ENCODE assay signal across 29 mouse cellular contexts in genomic region chr5:102033281-102033680, GRCm38 (mm10). TPM values are rescaled to one million over a fixed set of nuclear protein-coding genes. Genes with fewer than 3 reads are reported as not detected.
DNase-seq lines count a peak whose midpoint lies in the region; ATAC-seq and TF ChIP-seq lines count a peak whose summit lies in the region.
"Had no signal": no experiment of that assay in that cellular context is flagged by ENCODE, and none has a peak within 500 bp of the region (broad histone marks: within the 10 kb centered on the region; RNA-seq: fewer than 3 reads in every experiment).

No protein-coding gene starts in this region.

- no peak overlapping the region for H3K4me3 ChIP-seq in lung, postnatal 0 days (ENCODE audit: low read depth, low read length)
- H3K4me3 ChIP-seq: embryonic facial prominence, embryonic 13.5 days; forebrain, embryonic 10.5 days; hindbrain, embryonic 12.5 days; liver, embryonic 15.5 days; midbrain, embryonic 15.5 days; myocyte; neural tube, embryonic 12.5 days had no signal

- no peak overlapping the region for H3K9ac ChIP-seq in lung, postnatal 0 days (replicated peaks; ENCODE audit: low read depth)
- H3K9ac ChIP-seq: embryonic facial prominence, embryonic 13.5 days; hindbrain, embryonic 12.5 days; liver, embryonic 15.5 days; midbrain, embryonic 15.5 days; neural tube, embryonic 12.5 days had no signal

- DNase-seq in layer of hippocampus, adult 11-12 months (ENCODE audit: low spot score) = peak; percentile 32
- DNase-seq in layer of hippocampus, adult 18-20 months (ENCODE audit: low spot score in 2 of 2) = no peak
- DNase-seq in lung, postnatal 0 days (ENCODE audit: low spot score) = peak; percentile 40
- no peak for DNase-seq in lung, postnatal 10 days
- DNase-seq in cerebellum, adult 18-20 months = no peak
- no peak for DNase-seq in B cell, adult 2 months
- DNase-seq: adrenal gland, adult 2 months; cerebellum, adult 9-10 months; cerebellum, postnatal 36 days; embryo, embryonic 11 days; heart, postnatal 14 days; kidney, adult 11 months; kidney, postnatal 14 days; liver; right cerebral cortex, postnatal 4 days; thymus, adult 18-20 months; thymus, postnatal 36 days had no signal

- H3K4me1 ChIP-seq in lung, postnatal 0 days (ENCODE audit: insufficient read depth, low read depth, low read length) = no peaks in the 10 kb centered on the region
- H3K4me1 ChIP-seq: embryonic facial prominence, embryonic 13.5 days; forebrain, embryonic 10.5 days; hindbrain, embryonic 12.5 days; midbrain, embryonic 15.5 days; neural tube, embryonic 12.5 days had no signal

- no peak for TF ChIP-seq EP300 in lung, postnatal 0 days (IDR thresholded peaks at IDR 0.05)

- no peak for ATAC-seq in lung, postnatal 0 days
- peak; percentile 80 to 82 for ATAC-seq in hematopoietic stem cell, adult 5-6 weeks (replicated peaks in 1 of 2; ENCODE audit: insufficient read depth in 1 of 2, low FRiP score in 2 of 2, low TSS enrichment in 1 of 2, low read depth in 1 of 2, poor library complexity in 2 of 2, severe bottlenecking in 2 of 2)
- peak; percentile 69 for ATAC-seq in monocyte, adult 5-6 weeks (replicated peaks; ENCODE audit: insufficient number of reproducible peaks, low FRiP score, low TSS enrichment, poor library complexity, severe bottlenecking)
- ATAC-seq: activated CD4-positive, CD25-positive, alpha-beta regulatory T cell, adult 4 months; forebrain, embryonic 16.5 days; hindbrain, postnatal 0 days had no signal

- no peak overlapping the region for H3K27ac ChIP-seq in lung, postnatal 0 days (ENCODE audit: low read length)
- H3K27ac ChIP-seq: embryonic facial prominence, embryonic 13.5 days; forebrain, embryonic 10.5 days; hindbrain, embryonic 12.5 days; hindbrain, postnatal 0 days; liver, embryonic 15.5 days; midbrain, embryonic 15.5 days; neural tube, embryonic 12.5 days had no signal

- H3K4me2 ChIP-seq in lung, postnatal 0 days (replicated peaks; ENCODE audit: low read depth, low read length) = no peak overlapping the region
- H3K4me2 ChIP-seq: embryonic facial prominence, embryonic 13.5 days; hindbrain, embryonic 12.5 days; liver, embryonic 15.5 days; midbrain, embryonic 15.5 days; neural tube, embryonic 12.5 days had no signal

- no peaks in the 10 kb centered on the region for H3K9me3 ChIP-seq in lung, postnatal 0 days (ENCODE audit: low read length)
- H3K9me3 ChIP-seq: embryonic facial prominence, embryonic 13.5 days; hindbrain, embryonic 12.5 days; liver, embryonic 15.5 days; midbrain, embryonic 15.5 days had no signal

- 89% methylated on average over 8 of the region's 8 CpGs for WGBS in lung, postnatal 0 days

- H3K27me3 ChIP-seq in lung, postnatal 0 days (replicated peaks; ENCODE audit: insufficient read depth, low read length) = no peaks in the 10 kb centered on the region
- H3K27me3 ChIP-seq: embryonic facial prominence, embryonic 13.5 days; hindbrain, embryonic 12.5 days; liver, embryonic 15.5 days; midbrain, embryonic 15.5 days; neural tube, embryonic 12.5 days had no signal

- peaks cover 13% of the 10 kb centered on the region for H3K36me3 ChIP-seq in lung, postnatal 0 days (ENCODE audit: insufficient read depth, low read length)

- no peak for TF ChIP-seq CTCF in lung, postnatal 0 days (IDR thresholded peaks at IDR 0.05)

RNA-seq across cellular contexts. Expression of gene Wdfy3, which starts 36.4 kb away (rescaled TPM):
- total RNA-seq in layer of hippocampus, adult 18-20 months (2021) = 100 to 1,000 TPM; 118 to 120 TPM
- 9.9 and 11.9 TPM in 2 replicates for polyA plus RNA-seq in lung, postnatal 0 days (2015; fragmentation: Nextera tagmentation; extraction: Ambion mirVana)
- total RNA-seq in hematopoietic stem cell, adult 5-6 weeks (2017) = 11.2 and 12.4 TPM in 2 replicates
- 8.1 to 15.0 TPM (median 10.9 TPM) in 3 replicates for total RNA-seq in monocyte, adult 5-6 weeks (2017)

Comparison
In these comparisons a context has a peak if more than half of its experiments do, and no peak if none do; other contexts are left out.
1. DNase-seq: peak in layer of hippocampus, adult 11-12 months (single experiment) and lung, postnatal 0 days (single experiment); none in layer of hippocampus, adult 18-20 months (0 of 2), lung, postnatal 10 days (single experiment), cerebellum, adult 18-20 months (0 of 2) and B cell, adult 2 months (0 of 2).